Mouse (Mus musculus): ENCODE results near the gene Ptprj. TPM values are rescaled to one million over a fixed set of nuclear protein-coding genes. Genes with fewer than 3 reads are reported as not detected.
"Not testable (repeated sequence)": the region's sequence is repeated elsewhere in the genome, so short reads cannot be mapped to it uniquely, and the experiment has no call there.

Ptprj gene
- polyA plus RNA-seq, 2 experiments = 2.7 to 3.9 TPM

DNA sequence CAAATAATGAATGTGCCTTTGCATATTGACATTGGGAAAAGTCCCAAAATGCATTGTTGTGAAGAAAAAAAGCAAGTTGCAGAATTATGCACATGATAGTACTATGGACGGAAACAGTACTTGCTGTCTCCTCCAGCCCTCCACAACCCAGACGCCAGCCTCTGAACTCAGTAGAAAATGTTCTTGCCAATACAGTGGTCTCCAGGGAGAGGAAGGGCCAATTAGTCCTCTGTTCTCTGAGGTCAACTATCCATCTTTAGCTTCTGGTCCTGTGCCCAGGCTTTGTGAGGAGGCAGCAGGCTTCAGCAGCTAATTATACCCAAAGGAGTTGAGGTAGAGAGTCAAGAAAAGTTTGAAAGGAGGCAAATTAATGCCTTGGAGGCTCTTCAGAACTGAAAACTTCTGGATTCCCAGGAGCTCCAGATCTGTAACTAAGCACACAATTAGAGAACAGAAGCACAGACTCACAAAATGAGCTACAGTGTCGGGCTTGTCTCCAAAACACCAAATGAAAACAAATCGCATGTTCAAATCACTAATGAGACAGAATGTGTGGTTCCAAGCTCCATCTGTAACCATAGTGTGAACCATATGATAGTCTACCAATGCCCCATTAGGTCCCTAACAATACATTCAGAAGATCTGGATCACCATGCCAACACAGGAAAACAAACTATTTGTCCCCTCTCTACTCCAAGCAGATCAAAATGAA lies 166.2 kb downstream of the Ptprj start:
- not testable (repeated sequence) for H3K9me3 ChIP-seq (ENCODE audit: control insufficient read depth, low read length); H3K27ac ChIP-seq (replicated peaks; ENCODE audit: low read depth, low read length); H3K27me3 ChIP-seq (ENCODE audit: control insufficient read depth, insufficient read depth, low read length); H3K4me3 ChIP-seq (replicated peaks; ENCODE audit: low read length); H3K4me2 ChIP-seq (replicated peaks; ENCODE audit: low read depth, low read length, severe bottlenecking); H3K9ac ChIP-seq (ENCODE audit: low read depth, low read length, severe bottlenecking); H3K4me1 ChIP-seq (ENCODE audit: control insufficient read depth, insufficient read depth, low read length); DNase-seq (ENCODE audit: low spot score); H3K36me3 ChIP-seq (ENCODE audit: control insufficient read depth, insufficient read depth, low read length)
- WGBS = 79% methylated on average over 4 of the region's 4 CpGs
- ATAC-seq (ENCODE audit: low FRiP score, low read depth) = peak; percentile 50; the same call in 1 of the 2 replicates

DNA sequence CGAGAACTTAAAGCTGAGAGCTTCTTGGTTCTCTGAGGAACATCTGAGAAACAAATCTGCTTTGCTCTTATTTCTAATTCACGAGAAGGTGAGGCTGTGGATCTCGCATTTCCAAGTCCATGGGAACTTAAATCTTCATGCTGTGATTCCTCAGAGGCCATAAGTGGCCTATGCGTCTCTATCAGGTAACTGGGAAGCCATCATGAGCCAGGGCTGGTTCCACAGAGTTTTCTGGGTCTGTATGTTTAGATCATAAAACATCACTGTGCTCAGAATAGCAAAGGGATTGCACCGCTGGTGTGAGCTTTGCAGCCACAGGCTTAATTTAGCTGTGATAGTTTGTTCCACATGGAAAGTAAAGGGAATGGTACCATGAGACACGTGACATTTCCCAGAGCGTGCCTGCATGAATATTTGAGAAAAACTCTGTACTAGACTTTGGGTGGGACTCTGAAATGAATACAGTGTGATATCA lies 181.8 kb downstream of the Ptprj start, which contains the start of gene Olfr1274-ps:
Gene Olfr1274-ps (plus strand): TSS at position 51 of the 475 bp plus-strand sequence.
- ATAC-seq (ENCODE audit: low FRiP score, low read depth); H3K36me3 ChIP-seq (ENCODE audit: control insufficient read depth, insufficient read depth, low read length); H3K4me1 ChIP-seq (ENCODE audit: control insufficient read depth, insufficient read depth, low read length); H3K9ac ChIP-seq (ENCODE audit: low read depth, low read length, severe bottlenecking); H3K27ac ChIP-seq (replicated peaks; ENCODE audit: low read depth, low read length); H3K27me3 ChIP-seq (ENCODE audit: control insufficient read depth, insufficient read depth, low read length); DNase-seq (ENCODE audit: low spot score); H3K4me2 ChIP-seq (replicated peaks; ENCODE audit: low read depth, low read length, severe bottlenecking); H3K4me3 ChIP-seq (replicated peaks; ENCODE audit: low read length); H3K9me3 ChIP-seq (ENCODE audit: control insufficient read depth, low read length): not testable (repeated sequence)
- WGBS = 82% methylated on average over 5 of the region's 7 CpGs

Other genes starting within 250 kb of the Ptprj start
- gene Olfr1274-ps, start 182.0 kb downstream of the Ptprj start, polyA plus RNA-seq (2012; rRNA removed) = not detected in 2 replicates
- not detected in 2 replicates for gene Olfr1274-ps, start 182.0 kb downstream of the Ptprj start, polyA plus RNA-seq (2014; fragmentation: Nextera tagmentation; extraction: Ambion mirVana)
- gene Nup160, start 96.6 kb upstream of the Ptprj start, polyA plus RNA-seq (2012; rRNA removed) = 27.6 and 29.9 TPM in 2 replicates
- 42.0 and 43.0 TPM in 2 replicates for gene Nup160, start 96.6 kb upstream of the Ptprj start, polyA plus RNA-seq (2014; fragmentation: Nextera tagmentation; extraction: Ambion mirVana)
- 110 and 115 TPM in 2 replicates for gene Fnbp4, start 164.7 kb upstream of the Ptprj start, polyA plus RNA-seq (2012; rRNA removed)
- gene Fnbp4, start 164.7 kb upstream of the Ptprj start, polyA plus RNA-seq (2014; fragmentation: Nextera tagmentation; extraction: Ambion mirVana) = 79.5 and 102 TPM in 2 replicates
- gene Agbl2, start 202.1 kb upstream of the Ptprj start, polyA plus RNA-seq (2012; rRNA removed) = 2.2 and 2.3 TPM in 2 replicates
- gene Agbl2, start 202.1 kb upstream of the Ptprj start, polyA plus RNA-seq (2014; fragmentation: Nextera tagmentation; extraction: Ambion mirVana) = 1.4 and 2.1 TPM in 2 replicates